Mouse (Mus musculus) hindbrain, embryonic 15.5 days (tissue): Measurements from ENCODE around the gene Ccl21a. TPM values are rescaled to one million over a fixed set of nuclear protein-coding genes. Genes with fewer than 3 reads are reported as not detected.
"Not testable (repeated sequence)": the region's sequence is repeated elsewhere in the genome, so short reads cannot be mapped to it uniquely, and the experiment has no call there.

Experiments used
- ATAC-seq: fragments of 200-750 bp; cut with Nextera tagmentation; 2 replicates; pipeline ENCODE4 v1.8.0; 2017; ENCODE audit warnings: low read depth, moderate number of reproducible peaks, moderate TSS enrichment; ENCODE audit not compliant: low FRiP score
- H3K27ac ChIP-seq: fragments of 300-500 bp; sonication (generic); replicated peaks from 2 replicates; pipeline ENCODE4 v1.5.1; 2015; ENCODE audit warnings: mild to moderate bottlenecking, inconsistent platforms
- H3K27me3 ChIP-seq: fragments of 300-500 bp; sonication (generic); 2 replicates; pipeline ENCODE4 v1.6.1; 2015; ENCODE audit warnings: control low read depth, inconsistent platforms
- H3K36me3 ChIP-seq: fragments of 300-500 bp; sonication (generic); 2 replicates; pipeline ENCODE4 v1.6.1; 2015; ENCODE audit warnings: control low read depth, inconsistent platforms
- H3K4me1 ChIP-seq: fragments of 300-500 bp; sonication (generic); replicated peaks from 2 replicates; pipeline ENCODE4 v1.6.1; 2015; ENCODE audit warnings: control low read depth, inconsistent platforms
- H3K4me2 ChIP-seq: fragments of 300-500 bp; sonication (generic); 2 replicates; pipeline ENCODE4 v1.6.1; 2015; ENCODE audit warnings: moderate library complexity, mild to moderate bottlenecking, inconsistent platforms
- H3K4me3 ChIP-seq: fragments of 300-500 bp; sonication (generic); 2 replicates; pipeline ENCODE4 v1.5.1; 2015; ENCODE audit warnings: mild to moderate bottlenecking, inconsistent platforms
- H3K9ac ChIP-seq: fragments of 300-500 bp; sonication (generic); 2 replicates; pipeline ENCODE4 v1.6.1; 2015; ENCODE audit warnings: inconsistent platforms
- H3K9me3 ChIP-seq: fragments of 300-500 bp; sonication (generic); 2 replicates; pipeline ENCODE4 v1.6.1; 2016; ENCODE audit warnings: control low read depth, inconsistent platforms
- WGBS: fragments of 180-500 bp; shearing (Covaris S2); methylation state at CpG from one replicate; pipeline ENCODE4 v1.1.7; 2015; 5-methylcytosine and 5-hydroxymethylcytosine counted together
- polyA plus RNA-seq: library from polyadenylated mRNA; unstranded; fragments of >200 nt; fragmentation: Nextera tagmentation; extraction: Ambion mirVana; gene quantifications from 2 replicates; pipeline ENCODE4 v1.2.1, GENCODE M21; 2015

The Ccl21a gene
- polyA plus RNA-seq, result 0.98 and 1.2 TPM in 2 replicates

- H3K27me3 ChIP-seq, H3K9ac ChIP-seq, H3K27ac ChIP-seq, H3K4me3 ChIP-seq, H3K9me3 ChIP-seq, ATAC-seq, H3K4me1 ChIP-seq, H3K36me3 ChIP-seq, H3K4me2 ChIP-seq: not testable (repeated sequence)
- WGBS, result no CpG with 5 or more reads among the region's 5 CpGs
Measured at GRCm38 (mm10) chr4:42773893-42774292, at the start of gene Ccl21a. Gene Ccl21a, minus strand, starts transcription at chr4:42773993.

DNA sequence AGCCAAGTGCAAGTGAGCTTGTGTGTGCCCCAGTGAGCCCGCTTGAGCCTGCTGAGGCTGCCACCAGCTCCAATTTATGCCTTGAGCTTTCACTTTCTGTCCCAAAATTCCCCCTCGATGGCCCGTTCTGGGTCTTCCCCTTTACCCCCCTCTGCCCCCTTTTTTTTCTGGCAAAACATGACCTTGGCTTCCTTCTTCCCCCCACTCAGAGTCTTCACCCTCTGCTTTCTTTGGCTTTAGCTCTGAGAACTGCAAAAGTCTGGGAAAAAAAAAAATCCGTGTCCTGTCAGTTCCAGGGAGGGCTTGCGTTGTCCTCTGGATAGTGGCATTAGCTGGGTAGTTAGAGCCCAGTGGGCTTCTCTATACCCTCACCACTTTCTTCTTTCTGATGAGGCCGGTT is 17.3 kb downstream of the Ccl21a start, which contains the start of gene Ccl19:
Ccl19 (minus strand) TSS at position 101 of the 400 bp plus-strand sequence.
- H3K36me3 ChIP-seq, H3K9me3 ChIP-seq, H3K4me1 ChIP-seq, H3K27ac ChIP-seq, H3K4me3 ChIP-seq, H3K4me2 ChIP-seq, H3K9ac ChIP-seq, ATAC-seq, H3K27me3 ChIP-seq: not testable (repeated sequence)
- no CpG with 5 or more reads among the region's 6 CpGs for WGBS

DNA sequence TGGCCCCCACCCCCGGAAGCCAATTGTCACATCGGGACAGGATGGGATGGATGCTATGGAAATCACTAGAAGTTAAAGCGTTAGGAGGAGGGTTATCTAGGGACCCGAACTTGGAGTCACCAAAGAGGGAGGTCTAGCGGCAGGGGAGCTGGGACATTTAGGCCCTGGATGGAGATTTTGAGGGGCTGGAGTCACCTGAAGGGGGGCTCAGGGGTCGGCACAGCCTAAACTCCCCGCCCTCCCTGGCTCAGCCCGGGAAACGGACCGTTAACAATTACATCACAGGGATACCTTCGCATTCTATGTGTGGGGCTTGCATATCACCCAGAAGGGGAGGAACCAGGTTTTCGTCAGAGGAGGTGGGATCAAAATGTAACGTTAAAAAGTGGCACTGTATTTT is 38.5 kb downstream of the Ccl21a start, which contains the start of gene 4930578G10Rik:
4930578G10Rik (plus strand) TSS at position 301 of the 400 bp plus-strand sequence.
- no CpG with 5 or more reads among the region's 13 CpGs for WGBS
- not testable (repeated sequence) for H3K9ac ChIP-seq, H3K4me3 ChIP-seq, H3K9me3 ChIP-seq, ATAC-seq, H3K4me1 ChIP-seq, H3K27me3 ChIP-seq, H3K36me3 ChIP-seq, H3K27ac ChIP-seq, H3K4me2 ChIP-seq

Other genes with a start within 250 kb of the Ccl21a start
- not detected in 2 replicates for gene Fam205a2, start 245.8 kb downstream of the Ccl21a start, polyA plus RNA-seq
- not detected in 2 replicates for gene Gm10591, start 161.8 kb downstream of the Ccl21a start, polyA plus RNA-seq
- gene Gm2564, start 144.3 kb downstream of the Ccl21a start, polyA plus RNA-seq, result not detected in 2 replicates
- not detected in 2 replicates for gene Ccl27b, start 118.7 kb downstream of the Ccl21a start, polyA plus RNA-seq
- not detected in 2 replicates for gene Il11ra2, start 112.1 kb downstream of the Ccl21a start, polyA plus RNA-seq
- 0.59 and 1.2 TPM in 2 replicates for gene 4930578G10Rik, start 38.4 kb downstream of the Ccl21a start, polyA plus RNA-seq
- gene Ccl19, start 17.4 kb downstream of the Ccl21a start, polyA plus RNA-seq, result 0.28 and 0.56 TPM in 2 replicates
- 0.05 and 0.06 TPM in 2 replicates for gene Fam205a1, start 79.9 kb upstream of the Ccl21a start, polyA plus RNA-seq
- 0.64 and 0.69 TPM in 2 replicates for gene Gm12394, start 82.8 kb upstream of the Ccl21a start, polyA plus RNA-seq
- gene Fam205c, start 100.2 kb upstream of the Ccl21a start, polyA plus RNA-seq, result 1.6 and 1.8 TPM in 2 replicates
- gene Phf24, start 142.7 kb upstream of the Ccl21a start, polyA plus RNA-seq, result 39.3 and 39.7 TPM in 2 replicates
- 36.7 and 46.3 TPM in 2 replicates for gene Dnajb5, start 175.8 kb upstream of the Ccl21a start, polyA plus RNA-seq
- 0.41 and 0.68 TPM in 2 replicates for gene 1700022I11Rik, start 195.6 kb upstream of the Ccl21a start, polyA plus RNA-seq
- gene Vcp, start 226.5 kb upstream of the Ccl21a start, polyA plus RNA-seq, result 469 and 479 TPM in 2 replicates
- gene Fancg, start 236.5 kb upstream of the Ccl21a start, polyA plus RNA-seq, result 21.1 and 25.4 TPM in 2 replicates